Mouse (Mus musculus) lung, embryonic 16.5 days (tissue): ENCODE measurements at regions not wholly inside any gene's neighbourhood (a gene's known extent, or its start where the extent isn't known, plus 50 kb on each side); places are given as distances from the start of the nearest gene placed in this dataset.
"Not testable (repeated sequence)": the region's sequence is repeated elsewhere in the genome, so short reads cannot be mapped to it uniquely, and the experiment has no call there.

Experiments used
- ATAC-seq: fragments of 200-750 bp; cut with Nextera tagmentation; 2 replicates; pipeline ENCODE4 v1.8.0; 2017; ENCODE audit warnings: low read depth, mild to moderate bottlenecking, moderate library complexity
- H3K27ac ChIP-seq: fragments of 300-500 bp; sonication (generic); 2 replicates; pipeline ENCODE4 v1.5.1; 2014; ENCODE audit warnings: mild to moderate bottlenecking, control low read depth, low read length
- H3K27me3 ChIP-seq: fragments of 300-500 bp; sonication (generic); 2 replicates; pipeline ENCODE4 v1.6.1; 2014; ENCODE audit warnings: low read depth, low read length, mixed read lengths; ENCODE audit not compliant: control insufficient read depth, insufficient read depth
- H3K36me3 ChIP-seq: fragments of 300-500 bp; sonication (generic); 2 replicates; pipeline ENCODE4 v1.6.1; 2014; ENCODE audit warnings: low read length; ENCODE audit not compliant: control insufficient read depth, insufficient read depth
- H3K4me1 ChIP-seq: fragments of 300-500 bp; sonication (generic); replicated peaks from 2 replicates; pipeline ENCODE4 v1.6.1; 2014; ENCODE audit warnings: low read length, mixed read lengths; ENCODE audit not compliant: control insufficient read depth, insufficient read depth
- H3K4me2 ChIP-seq: fragments of 300-500 bp; sonication (generic); 2 replicates; pipeline ENCODE4 v1.6.1; 2014; ENCODE audit warnings: low read depth, low read length, control low read depth
- H3K4me3 ChIP-seq: fragments of 300-500 bp; sonication (generic); 2 replicates; pipeline ENCODE4 v1.5.1; 2014; ENCODE audit warnings: mild to moderate bottlenecking, low read length, control low read depth
- H3K9ac ChIP-seq: fragments of 300-500 bp; sonication (generic); 2 replicates; pipeline ENCODE4 v1.6.1; 2014; ENCODE audit warnings: low read length, control low read depth
- H3K9me3 ChIP-seq: fragments of 300-500 bp; sonication (generic); 2 replicates; pipeline ENCODE4 v1.6.1; 2016; ENCODE audit warnings: low read length; ENCODE audit not compliant: control insufficient read depth
- WGBS: fragments of 180-500 bp; shearing (Covaris S2); extraction: QIAGEN DNeasy Blood & Tissue Kit; methylation state at CpG from one replicate; pipeline ENCODE4 v1.1.7; 2014; 5-methylcytosine and 5-hydroxymethylcytosine counted together

- not testable (repeated sequence) for H3K36me3 ChIP-seq, ATAC-seq, H3K9ac ChIP-seq, H3K4me3 ChIP-seq, H3K9me3 ChIP-seq, H3K4me2 ChIP-seq, H3K4me1 ChIP-seq, H3K27ac ChIP-seq, H3K27me3 ChIP-seq
Observed at GRCm38 (mm10) chr17:84864231-84864630, 73.6 kb upstream of the Lrpprc start.

DNA sequence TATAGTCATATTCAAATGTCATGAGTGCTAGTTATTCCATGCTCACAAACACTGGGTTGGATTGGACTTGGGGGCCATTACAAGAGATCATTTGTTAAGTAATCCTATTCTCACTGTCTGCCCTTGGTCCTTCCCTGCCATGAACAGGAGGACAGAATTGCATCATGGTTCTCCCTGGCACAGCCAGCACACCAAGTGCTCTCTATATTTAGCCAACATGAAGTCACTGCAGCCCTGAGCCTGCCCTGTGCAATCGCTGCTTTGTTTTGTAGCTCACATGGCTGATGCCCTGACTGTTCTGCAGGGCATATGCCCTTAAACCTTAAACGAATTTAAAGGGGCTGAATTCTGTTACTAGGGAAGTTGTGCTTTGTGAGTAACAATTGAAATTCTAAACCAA, 74.6 kb upstream of the Lrpprc start:
- H3K27me3 ChIP-seq = no peaks in the 10 kb centered on the region
- H3K4me1 ChIP-seq = no peaks in the 10 kb centered on the region
- no peak overlapping the region for H3K4me3 ChIP-seq
- no peak overlapping the region for H3K27ac ChIP-seq
- WGBS = 66% methylated on average over 2 of the region's 2 CpGs
- no peak overlapping the region for H3K9ac ChIP-seq
- ATAC-seq = no peak
- no peak overlapping the region for H3K4me2 ChIP-seq
- no peaks in the 10 kb centered on the region for H3K36me3 ChIP-seq
- H3K9me3 ChIP-seq = no peaks in the 10 kb centered on the region

DNA sequence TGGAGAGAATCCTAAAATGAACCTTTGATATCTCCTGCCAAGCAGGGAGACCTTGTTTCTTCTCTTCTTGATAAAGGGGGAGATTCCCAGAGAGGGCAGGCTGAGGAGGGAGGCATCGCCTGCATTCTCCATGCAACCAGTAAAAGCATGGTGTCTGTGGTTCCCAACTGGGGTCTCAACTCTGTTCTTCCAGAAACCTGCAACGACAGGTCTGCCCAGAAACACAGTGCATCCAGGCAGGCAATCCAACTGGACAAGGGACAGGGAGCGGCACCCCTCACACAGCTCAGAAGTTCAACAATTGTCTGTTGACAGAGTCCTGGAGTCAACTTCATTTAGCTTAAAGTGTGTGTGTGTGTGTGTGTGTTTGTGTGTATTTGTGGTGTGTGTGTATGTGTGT, 75.0 kb upstream of the Lrpprc start:
- no peak overlapping the region for H3K27ac ChIP-seq
- no peaks in the 10 kb centered on the region for H3K9me3 ChIP-seq
- no peak overlapping the region for H3K9ac ChIP-seq
- H3K27me3 ChIP-seq = no peaks in the 10 kb centered on the region
- H3K36me3 ChIP-seq = no peaks in the 10 kb centered on the region
- H3K4me2 ChIP-seq = no peak overlapping the region
- no peak overlapping the region for H3K4me3 ChIP-seq
- ATAC-seq = no peak
- no peaks in the 10 kb centered on the region for H3K4me1 ChIP-seq
- WGBS = 81% methylated on average over 3 of the region's 3 CpGs

- H3K27me3 ChIP-seq = no peaks in the 10 kb centered on the region
- no peak overlapping the region for H3K9ac ChIP-seq
- no peaks in the 10 kb centered on the region for H3K9me3 ChIP-seq
- H3K4me3 ChIP-seq = no peak overlapping the region
- H3K36me3 ChIP-seq = no peaks in the 10 kb centered on the region
- H3K4me2 ChIP-seq = no peak overlapping the region
- no peak overlapping the region for H3K27ac ChIP-seq
- WGBS = 81% methylated on average over 3 of the region's 3 CpGs
- H3K4me1 ChIP-seq = no peaks in the 10 kb centered on the region
- no peak for ATAC-seq
Observed at GRCm38 (mm10) chr17:84869074-84869722, 78.6 kb upstream of the Lrpprc start.

DNA sequence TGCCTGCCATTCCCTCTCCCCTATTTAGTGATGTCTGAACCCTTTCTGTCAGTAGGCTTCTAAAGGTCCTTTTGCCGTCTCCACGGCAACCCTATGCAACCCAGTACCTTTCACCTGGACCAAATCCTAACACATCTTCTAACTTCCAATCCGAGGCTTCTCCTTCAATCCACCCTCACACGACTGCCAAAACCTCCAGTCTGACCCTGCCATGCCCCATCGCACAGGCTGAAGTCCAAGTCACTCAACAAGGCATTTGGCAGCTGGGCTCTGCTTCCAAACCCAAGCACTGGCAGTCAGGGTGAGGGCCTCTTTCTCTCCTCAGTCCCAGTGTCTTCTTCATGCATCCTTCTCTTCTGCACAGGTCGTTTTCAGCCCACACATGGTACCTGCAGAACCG, 83.0 kb upstream of the Lrpprc start:
- H3K4me2 ChIP-seq = no peak overlapping the region
- H3K4me3 ChIP-seq = no peak overlapping the region
- H3K9ac ChIP-seq = no peak overlapping the region
- no peak overlapping the region for H3K27ac ChIP-seq
- WGBS = 77% methylated on average over 7 of the region's 7 CpGs
- H3K4me1 ChIP-seq = no peaks in the 10 kb centered on the region
- ATAC-seq = no peak
- H3K9me3 ChIP-seq = no peaks in the 10 kb centered on the region
- no peaks in the 10 kb centered on the region for H3K36me3 ChIP-seq
- no peaks in the 10 kb centered on the region for H3K27me3 ChIP-seq

GRCm38 (mm10) chr17:84874494-84874893, 82.0 kb upstream of the Ppm1b start:
- peak overlapping the region; percentile 10; the same call in 1 of the 2 replicates for H3K4me2 ChIP-seq
- no peak overlapping the region for H3K9ac ChIP-seq
- H3K4me1 ChIP-seq = no peaks in the 10 kb centered on the region
- no peaks in the 10 kb centered on the region for H3K27me3 ChIP-seq
- H3K4me3 ChIP-seq = no peak overlapping the region
- ATAC-seq = no peak
- H3K27ac ChIP-seq = no peak overlapping the region
- H3K9me3 ChIP-seq = no peaks in the 10 kb centered on the region
- H3K36me3 ChIP-seq = no peaks in the 10 kb centered on the region
- 57% methylated on average over 6 of the region's 6 CpGs for WGBS

DNA sequence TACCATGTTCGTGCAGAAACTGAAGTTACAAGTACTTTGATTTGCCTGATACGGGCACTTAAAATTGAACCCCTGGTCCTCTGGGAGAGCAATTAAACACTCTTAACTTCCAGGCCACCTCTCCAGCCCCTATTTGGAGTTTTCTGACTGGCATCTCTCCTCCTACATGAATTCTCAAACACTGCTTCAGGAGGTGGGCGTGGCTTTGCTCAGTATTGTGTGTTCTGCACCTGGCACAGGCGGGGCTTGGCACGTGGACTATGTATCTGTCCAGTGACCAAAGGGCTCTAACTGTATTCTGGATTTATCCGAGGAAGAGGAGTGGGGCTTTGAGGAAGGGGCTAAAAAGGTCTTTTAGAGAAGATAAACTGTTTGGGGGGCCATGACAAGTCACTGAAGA, 81.5 kb upstream of the Ppm1b start:
- ATAC-seq = peak; percentile 75
- Histone ChIP-seq H3K4me2 (peak overlapping the region; percentile 10; the same call in 1 of the 2 replicates), H3K4me1 (no peaks in the 10 kb centered on the region), H3K27me3 (no peaks in the 10 kb centered on the region), H3K9ac (no peak overlapping the region), H3K27ac (no peak overlapping the region), H3K9me3 (no peaks in the 10 kb centered on the region), H3K36me3 (no peaks in the 10 kb centered on the region), H3K4me3 (no peak overlapping the region)
- WGBS = 41% methylated on average over 6 of the region's 6 CpGs

- Histone ChIP-seq H3K4me2 (no peak overlapping the region), H3K4me1 (no peaks in the 10 kb centered on the region), H3K9ac (no peak overlapping the region), H3K9me3 (no peaks in the 10 kb centered on the region), H3K4me3 (no peak overlapping the region), H3K27me3 (no peaks in the 10 kb centered on the region), H3K27ac (no peak overlapping the region), H3K36me3 (no peaks in the 10 kb centered on the region)
- WGBS = 77% methylated on average over 4 of the region's 4 CpGs
- ATAC-seq = no peak
Observed at GRCm38 (mm10) chr17:84876037-84876436, 80.5 kb upstream of the Ppm1b start.

DNA sequence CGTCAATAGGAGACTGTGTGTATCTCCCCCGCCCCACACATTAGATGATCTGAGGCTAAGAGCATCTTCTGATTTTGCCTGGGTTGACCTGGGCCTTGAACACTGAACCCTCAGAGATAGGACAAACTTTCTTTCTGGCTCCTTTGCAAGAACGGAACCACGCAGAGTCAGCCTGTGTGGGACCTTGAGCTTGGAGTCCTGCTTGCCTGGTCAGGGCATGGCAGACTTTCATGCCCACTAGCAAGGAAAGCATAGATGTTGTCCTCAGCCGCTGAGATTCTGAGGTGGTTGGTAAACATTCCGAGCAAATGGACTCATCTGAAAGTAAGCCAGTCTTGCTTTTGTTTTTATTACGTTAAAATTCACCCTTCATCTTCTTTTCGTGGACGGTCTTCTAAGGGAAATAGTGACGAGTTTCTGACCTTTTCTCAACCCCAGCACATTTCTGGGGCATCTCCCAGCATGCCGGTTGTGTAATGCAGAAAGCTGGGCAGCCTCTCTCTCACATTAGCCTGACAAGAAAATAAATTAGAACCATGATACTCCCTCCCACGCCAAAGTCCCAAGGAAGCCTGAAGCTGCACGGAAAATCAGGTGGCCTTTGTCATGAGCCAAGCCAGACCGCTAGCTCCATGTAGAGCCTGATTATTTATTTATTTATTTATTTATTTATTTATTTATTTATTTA, 79.2 kb upstream of the Ppm1b start:
- 60% methylated on average over 14 of the region's 14 CpGs for WGBS
- ATAC-seq = peak; percentile 54; the same call in 1 of the 2 replicates
- no peak overlapping the region for H3K4me3 ChIP-seq
- H3K27ac ChIP-seq = no peak overlapping the region
- no peaks in the 10 kb centered on the region for H3K9me3 ChIP-seq
- no peak overlapping the region for H3K9ac ChIP-seq
- H3K4me2 ChIP-seq = no peak overlapping the region
- H3K4me1 ChIP-seq = no peaks in the 10 kb centered on the region
- H3K27me3 ChIP-seq = no peaks in the 10 kb centered on the region
- no peaks in the 10 kb centered on the region for H3K36me3 ChIP-seq
